Mouse (Mus musculus) megakaryocyte, adult 5-6 weeks (primary cell): Measurements from ENCODE around the gene H2afy. TPM values are rescaled to one million over a fixed set of nuclear protein-coding genes. Genes with fewer than 3 reads are reported as not detected.
"Not testable (repeated sequence)": the region's sequence is repeated elsewhere in the genome, so short reads cannot be mapped to it uniquely, and the experiment has no call there.

Experiments
- ATAC-seq: 2 replicates; pipeline ENCODE4 v1.8.0; 2016; ENCODE audit warnings: mild to moderate bottlenecking, inconsistent platforms; ENCODE audit not compliant: poor library complexity, severe bottlenecking
- total RNA-seq, 2 experiments: library from RNA; stranded (forward) in 1 of 2; stranded (reverse) in 1 of 2; fragments of 153-499, 151-499 nt in 1 of 2; fragments of 221-1000, 200-1000 nt in 1 of 2; gene quantifications; 2 replicates each; pipeline versions ENCODE4 v1.2.3 to v1.2.4; 2015 to 2017

The H2afy gene
- total RNA-seq, 2 experiments from 2014 or later = 326 to 674 TPM

GRCm38 (mm10) chr13:56079616-56080015, 56.5 kb downstream of the H2afy start:
- ATAC-seq = no peak

- ATAC-seq = no peak
Measured at GRCm38 (mm10) chr13:56078724-56079262, 57.4 kb downstream of the H2afy start.

GRCm38 (mm10) chr13:56075930-56076329, 60.2 kb downstream of the H2afy start:
- ATAC-seq = no peak

GRCm38 (mm10) chr13:56073186-56073585, 63.0 kb downstream of the H2afy start:
- no peak for ATAC-seq

GRCm38 (mm10) chr13:56072268-56072607, 63.9 kb downstream of the H2afy start:
- no peak for ATAC-seq

GRCm38 (mm10) chr13:56071586-56072267, 64.4 kb downstream of the H2afy start:
- no peak for ATAC-seq

- ATAC-seq = no peak
Measured at GRCm38 (mm10) chr13:56069643-56070042, 66.5 kb downstream of the H2afy start.

GRCm38 (mm10) chr13:56068517-56068916, 67.6 kb downstream of the H2afy start:
- ATAC-seq = no peak

GRCm38 (mm10) chr13:56066904-56067303, 69.3 kb downstream of the H2afy start:
- ATAC-seq = no peak

- no peak for ATAC-seq
Measured at GRCm38 (mm10) chr13:56066152-56066551, 70.0 kb downstream of the H2afy start.

GRCm38 (mm10) chr13:56057761-56058160, 78.4 kb downstream of the H2afy start:
- ATAC-seq = no peak

GRCm38 (mm10) chr13:56055720-56056119, 80.4 kb downstream of the H2afy start:
- ATAC-seq = no peak

- no peak for ATAC-seq
Measured at GRCm38 (mm10) chr13:56054089-56054488, 82.1 kb downstream of the H2afy start.

- ATAC-seq = no peak
Measured at GRCm38 (mm10) chr13:56052781-56053180, 83.4 kb downstream of the H2afy start.

GRCm38 (mm10) chr13:56050246-56050645, 85.9 kb downstream of the H2afy start:
- ATAC-seq = no peak

- ATAC-seq = no peak
Measured at GRCm38 (mm10) chr13:56042221-56042620, 93.9 kb downstream of the H2afy start.

GRCm38 (mm10) chr13:56040621-56041020, 95.5 kb downstream of the H2afy start:
- no peak for ATAC-seq

GRCm38 (mm10) chr13:56039610-56040371, 96.4 kb downstream of the H2afy start:
- no peak for ATAC-seq

- ATAC-seq = no peak
Measured at GRCm38 (mm10) chr13:56029006-56029405, 107.2 kb downstream of the H2afy start.

- ATAC-seq = not testable (repeated sequence)
Measured at GRCm38 (mm10) chr13:56027996-56028395, 108.2 kb downstream of the H2afy start.

- no peak for ATAC-seq
Measured at GRCm38 (mm10) chr13:56026623-56027022, 109.5 kb downstream of the H2afy start.

- ATAC-seq = no peak
Measured at GRCm38 (mm10) chr13:56026026-56026425, 110.1 kb downstream of the H2afy start.
